Mouse (Mus musculus): Measurements from ENCODE around the gene 6430531B16Rik. TPM values are rescaled to one million over a fixed set of nuclear protein-coding genes. Genes with fewer than 3 reads are reported as not detected.

Gene 6430531B16Rik
- total RNA-seq, 2 experiments from 2014 or later, result 0.79 to 0.89 TPM

- intact Hi-C loops (cut with DNase I), result no loop called here
- DNase-seq (ENCODE audit: low spot score in 2 of 2), result no peak
Measured at GRCm38 (mm10) chr7:139945516-139945915, 33.0 kb downstream of the 6430531B16Rik start.

GRCm38 (mm10) chr7:139944291-139945240 is 34.0 kb downstream of the 6430531B16Rik start:
- intact Hi-C loops (cut with DNase I), result no loop called here
- no peak for DNase-seq (ENCODE audit: low spot score in 2 of 2)

- intact Hi-C loops (cut with DNase I), result no loop called here
- DNase-seq (ENCODE audit: low spot score in 2 of 2), result peak in 1 of 2 experiments; percentile 14
Measured at GRCm38 (mm10) chr7:139943674-139944281, 34.8 kb downstream of the 6430531B16Rik start, which contains the start of gene Utf1. TSS of gene Utf1 (plus strand) at chr7:139943789.

GRCm38 (mm10) chr7:139940476-139941209 is 37.9 kb downstream of the 6430531B16Rik start:
- no peak for DNase-seq (ENCODE audit: low spot score in 2 of 2)
- intact Hi-C loops (cut with DNase I), result no loop called here

- intact Hi-C loops (cut with DNase I), result no loop called here
- DNase-seq (ENCODE audit: low spot score in 2 of 2), result no peak
Measured at GRCm38 (mm10) chr7:139937810-139938209, 40.7 kb downstream of the 6430531B16Rik start.

- no peak for DNase-seq (ENCODE audit: low spot score in 2 of 2)
- intact Hi-C loops (cut with DNase I), result no loop called here
Measured at GRCm38 (mm10) chr7:139937138-139937537, 41.4 kb downstream of the 6430531B16Rik start.

- intact Hi-C loops (cut with DNase I), result no loop called here
- DNase-seq (ENCODE audit: low spot score in 2 of 2), result no peak
Measured at GRCm38 (mm10) chr7:139936705-139937104, 41.9 kb downstream of the 6430531B16Rik start.

- DNase-seq (ENCODE audit: low spot score in 2 of 2), result peak; percentile 44 to 51
- intact Hi-C loops (cut with DNase I), result no loop called here
Measured at GRCm38 (mm10) chr7:139930732-139931131, 47.8 kb downstream of the 6430531B16Rik start.

Small RNA genes lying within 50 kb of the gene (microRNA-seq; reads per million reads assigned to microRNA genes)
- gene Mir202, result 0.34 to 0.53 reads per million in 2 experiments
- gene Mir7062, result 1.1 to 1.7 reads per million in 2 experiments
- gene mmu-mir-7686, result 0 reads per million in 2 experiments

Other genes with a start within 250 kb of the 6430531B16Rik start
- 10 to 100 TPM; 49.5 to 63.6 TPM for gene Adgra1, start 144.6 kb downstream of the 6430531B16Rik start, total RNA-seq (2021)
- gene Kndc1, start 84.1 kb downstream of the 6430531B16Rik start, total RNA-seq (2021), result 10 to 100 TPM; 41.1 to 52.5 TPM
- gene Utf1, start 35.0 kb downstream of the 6430531B16Rik start, total RNA-seq (2021), result not detected
- 1 to 10 TPM; 1.3 to 2.0 TPM for gene Adam8, start 13.8 kb upstream of the 6430531B16Rik start, total RNA-seq (2021)
- gene Zfp511, start 57.6 kb upstream of the 6430531B16Rik start, total RNA-seq (2021), result 10 to 100 TPM; 18.8 to 25.9 TPM
- gene Tubgcp2, start 57.9 kb upstream of the 6430531B16Rik start, total RNA-seq (2021), result 10 to 100 TPM; 38.2 to 38.4 TPM
- under 1 TPM; 0.29 to 0.30 TPM for gene Msx3, start 70.3 kb upstream of the 6430531B16Rik start, total RNA-seq (2021)
- gene Caly, start 103.8 kb upstream of the 6430531B16Rik start, total RNA-seq (2021), result 100 to 1,000 TPM; 181 to 224 TPM
- gene Prap1, start 114.6 kb upstream of the 6430531B16Rik start, total RNA-seq (2021), result not detected
- 10 to 100 TPM; 36.4 to 40.8 TPM for gene Fuom, start 123.7 kb upstream of the 6430531B16Rik start, total RNA-seq (2021)
- gene Paox, start 137.0 kb upstream of the 6430531B16Rik start, total RNA-seq (2021), result 1 to 10 TPM; 5.3 to 5.6 TPM
- gene Echs1, start 137.7 kb upstream of the 6430531B16Rik start, total RNA-seq (2021), result 10 to 100 TPM; 49.1 to 55.7 TPM
- 10 to 100 TPM; 19.5 to 21.8 TPM for gene Mtg1, start 158.8 kb upstream of the 6430531B16Rik start, total RNA-seq (2021)
- 100 to 1,000 TPM; 213 to 214 TPM for gene Sprn, start 176.1 kb upstream of the 6430531B16Rik start, total RNA-seq (2021)
- gene Olfr522, start 186.0 kb upstream of the 6430531B16Rik start, total RNA-seq (2021), result not detected
- under 1 TPM in 1 of 2 experiments, not detected in 1; 0.11 TPM for gene Olfr523, start 194.5 kb upstream of the 6430531B16Rik start, total RNA-seq (2021)
- gene Olfr524, start 227.2 kb upstream of the 6430531B16Rik start, total RNA-seq (2021), result not detected
- gene Cd163l1, start 239.5 kb upstream of the 6430531B16Rik start, total RNA-seq (2021), result under 1 TPM in 1 of 2 experiments, not detected in 1; 0.18 TPM